Mouse (Mus musculus) cerebellum, postnatal 25 days (tissue): ENCODE results near the gene Ciz1.

Experiments used
- DNase-seq, 2 experiments: peaks; one replicate each; pipeline ENCODE4 v3.0.0; 2021; ENCODE audit warnings: mixed read lengths in 2 of 2

Gene Ciz1

DNA sequence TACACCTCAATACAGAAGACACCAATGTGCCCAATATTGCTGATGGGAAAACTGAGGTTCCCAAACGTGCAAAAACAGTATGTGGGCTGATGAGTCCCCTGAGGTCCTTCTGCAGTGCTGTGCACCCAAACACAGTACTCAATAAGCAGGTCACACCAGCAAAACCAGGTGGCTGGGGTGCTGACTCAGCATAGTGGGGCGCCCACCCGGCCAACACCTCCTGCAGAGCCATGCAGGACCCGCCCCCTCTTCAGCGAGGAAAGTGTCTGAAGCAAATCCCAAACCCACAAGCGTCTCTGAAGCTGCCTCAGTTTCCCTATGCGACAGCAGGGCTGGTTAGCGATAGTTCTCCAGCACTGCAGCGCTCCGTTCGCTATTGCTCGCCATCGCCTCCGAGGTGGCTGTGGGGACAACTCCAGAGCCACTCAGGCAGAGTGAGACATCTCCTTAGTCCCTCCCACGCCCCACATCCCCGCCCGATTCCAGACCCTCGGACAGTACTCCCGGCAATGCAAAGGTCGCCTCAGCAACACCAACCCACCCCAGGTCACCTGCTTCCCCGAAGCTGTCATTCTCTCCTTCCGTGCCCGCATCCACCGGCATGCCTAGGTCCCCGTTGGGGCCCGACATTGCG, 29.1 kb downstream of the Ciz1 start:
- DNase-seq = no peak

DNA sequence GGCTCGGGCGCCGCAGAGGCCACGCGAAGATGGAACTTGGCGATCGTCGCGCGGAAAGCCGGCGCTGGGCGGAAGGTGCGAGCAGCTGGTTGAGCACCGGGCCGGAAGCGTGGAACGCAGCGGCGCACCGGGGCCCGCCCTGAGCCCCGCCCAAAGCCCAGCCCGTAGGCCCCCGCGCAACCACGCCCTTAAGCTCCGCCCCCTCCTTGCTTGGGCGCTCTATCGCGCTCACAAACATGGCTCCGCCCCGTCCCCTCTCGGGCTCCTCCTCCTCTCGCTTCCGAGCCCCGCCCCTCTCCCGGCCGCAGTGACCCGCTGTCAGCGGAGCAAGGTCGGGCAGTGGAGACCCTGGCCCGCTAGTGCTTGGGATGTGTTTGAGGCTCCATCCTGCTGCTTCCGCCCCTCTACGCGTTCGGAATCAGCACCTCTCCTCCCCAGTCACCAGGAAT, 29.7 kb downstream of the Ciz1 start, which contains the start of gene 1110008P14Rik:
Gene 1110008P14Rik (minus strand): TSS at position 164 of the 449 bp plus-strand sequence.
- DNase-seq = peak; percentile 95 to 99

DNA sequence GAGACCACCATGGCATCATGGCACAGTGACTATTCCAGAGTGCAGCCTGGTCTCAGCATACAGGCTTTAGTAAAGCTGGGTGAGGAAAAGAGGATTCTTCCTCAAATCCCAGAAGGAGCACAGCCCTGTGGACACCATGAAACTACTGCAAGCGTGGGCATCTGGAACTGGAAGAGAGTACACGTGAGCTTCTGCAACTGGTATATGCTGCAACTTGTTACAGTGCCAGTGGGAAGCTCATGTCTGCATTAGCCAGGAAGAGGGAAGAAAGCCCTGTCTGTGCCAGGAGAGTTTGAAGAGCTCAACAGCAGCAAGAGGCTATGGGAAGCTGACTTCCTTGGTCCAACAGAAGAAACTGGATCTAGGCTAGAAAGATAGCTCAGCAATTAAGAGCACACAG, 30.6 kb downstream of the Ciz1 start:
- no peak for DNase-seq

DNA sequence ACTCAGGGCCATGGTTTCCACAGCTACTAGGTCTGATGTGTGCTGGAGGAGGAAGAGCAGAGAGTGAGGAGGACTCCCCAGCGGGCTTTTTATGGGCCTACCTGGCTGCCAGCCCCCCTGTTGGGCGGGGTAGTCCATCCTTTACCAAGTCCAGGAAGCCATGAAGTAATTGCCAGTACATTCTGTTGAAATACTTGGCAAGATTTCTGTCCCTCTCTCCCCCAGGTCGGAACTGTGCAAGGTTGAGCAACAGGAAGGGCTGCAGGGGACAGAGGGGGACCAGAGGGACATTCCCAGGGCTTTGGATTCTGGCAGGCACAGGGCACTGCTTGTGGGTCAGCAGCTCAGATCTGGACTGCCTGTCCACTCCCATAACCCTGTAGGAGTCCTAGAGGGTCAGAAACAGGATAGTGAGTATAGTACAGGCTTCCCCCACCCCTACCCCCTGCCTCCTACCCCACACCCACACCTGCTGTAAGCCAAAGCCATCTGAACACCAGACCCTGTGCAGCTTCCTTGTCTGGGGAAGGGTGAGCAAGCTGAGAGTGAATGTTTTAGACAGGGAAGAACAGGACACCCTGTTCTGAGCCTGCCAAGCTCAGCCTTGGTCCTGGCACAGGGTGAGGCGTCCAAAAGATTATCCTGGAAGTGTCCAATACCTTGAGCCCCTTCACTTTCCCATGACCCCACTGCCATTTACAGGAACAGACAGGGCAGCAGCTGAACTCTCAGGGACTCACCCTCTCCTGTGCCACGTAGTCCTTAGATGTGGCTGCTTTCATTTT, 35.8 kb downstream of the Ciz1 start, which contains the start of gene Lcn2:
Gene Lcn2 (minus strand): TSS at position 547 of the 785 bp plus-strand sequence.
- DNase-seq = no peak

DNA sequence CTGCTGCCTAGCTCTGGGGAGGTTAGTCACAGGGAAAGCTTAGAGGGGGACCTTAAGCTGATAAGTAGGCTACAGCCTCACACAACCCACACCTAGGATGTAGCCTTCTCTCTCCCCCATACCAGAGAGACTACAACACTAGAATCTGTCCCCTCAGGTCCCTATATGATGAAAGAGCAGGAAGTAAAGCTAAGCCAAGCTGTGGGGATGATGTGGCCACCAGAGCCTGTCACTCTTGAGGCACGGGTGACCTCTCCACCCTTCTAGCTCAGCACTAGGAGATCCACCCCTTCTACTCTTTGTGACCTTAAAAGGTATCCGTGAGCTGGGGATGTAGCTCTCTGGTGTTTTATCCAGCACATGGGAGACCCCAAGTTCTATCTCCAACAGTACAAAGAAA, 37.0 kb downstream of the Ciz1 start:
- DNase-seq = no peak

DNA sequence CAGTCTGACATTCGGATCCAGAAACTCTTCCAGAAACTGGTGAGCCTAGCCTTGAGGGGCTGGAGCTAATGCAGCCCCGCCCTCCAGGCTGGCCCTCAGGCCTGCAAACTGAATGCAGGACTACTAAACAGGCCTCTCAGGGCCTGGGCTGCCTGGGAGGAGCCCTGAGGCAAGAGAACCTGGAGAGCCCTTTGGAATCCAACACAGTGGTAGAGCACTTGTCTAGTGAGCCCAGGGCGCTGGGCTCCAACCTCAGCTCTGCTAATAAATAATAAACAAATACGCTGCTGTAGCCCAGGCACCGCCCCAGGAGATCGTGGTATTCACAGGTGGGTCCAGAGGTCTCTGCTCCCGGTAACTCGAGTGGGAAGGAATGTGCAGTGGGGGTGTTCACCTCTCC, 38.7 kb downstream of the Ciz1 start:
- DNase-seq = no peak

DNA sequence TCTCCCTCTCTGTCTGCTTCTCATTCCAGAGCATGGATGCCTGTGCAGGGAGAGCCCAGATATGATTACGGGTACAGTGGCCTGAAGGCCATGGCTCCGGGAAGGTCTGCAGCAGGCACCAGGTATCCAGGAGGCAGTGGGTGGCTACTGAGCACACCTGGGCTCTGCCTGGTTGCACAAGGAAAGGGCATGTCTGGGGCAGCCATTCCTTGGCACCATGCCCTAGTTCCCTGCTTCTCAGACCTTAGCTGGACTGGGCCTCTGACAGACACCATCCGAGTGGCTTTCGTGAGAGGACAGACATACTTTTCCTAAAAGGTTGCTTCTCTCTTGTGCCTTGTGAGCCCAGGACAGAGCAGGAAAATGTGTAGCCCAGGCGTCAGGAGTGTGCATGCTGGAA, 39.9 kb downstream of the Ciz1 start:
- peak in 1 of 2 experiments; percentile 35 for DNase-seq

DNA sequence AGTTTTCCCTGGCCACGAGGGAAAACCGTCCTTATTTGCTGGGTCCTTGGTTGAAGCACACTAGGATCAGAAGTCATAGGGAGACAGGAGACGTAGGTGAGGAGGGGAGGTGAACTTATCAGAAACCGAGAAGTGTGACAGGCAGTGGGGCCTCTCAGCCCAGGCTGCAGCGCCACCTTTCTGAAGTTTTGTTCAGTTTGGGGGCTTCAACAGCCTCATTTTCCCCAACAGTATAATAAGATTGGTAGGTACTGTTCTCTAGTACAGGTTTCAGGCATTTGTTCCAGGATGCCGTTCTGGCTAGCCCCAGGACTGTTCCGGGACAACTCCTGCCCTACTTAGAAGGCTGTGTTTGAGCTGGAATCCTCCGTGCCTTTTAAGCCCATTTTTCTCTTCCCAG, 42.8 kb downstream of the Ciz1 start:
- peak in 1 of 2 experiments; percentile 52 for DNase-seq

DNA sequence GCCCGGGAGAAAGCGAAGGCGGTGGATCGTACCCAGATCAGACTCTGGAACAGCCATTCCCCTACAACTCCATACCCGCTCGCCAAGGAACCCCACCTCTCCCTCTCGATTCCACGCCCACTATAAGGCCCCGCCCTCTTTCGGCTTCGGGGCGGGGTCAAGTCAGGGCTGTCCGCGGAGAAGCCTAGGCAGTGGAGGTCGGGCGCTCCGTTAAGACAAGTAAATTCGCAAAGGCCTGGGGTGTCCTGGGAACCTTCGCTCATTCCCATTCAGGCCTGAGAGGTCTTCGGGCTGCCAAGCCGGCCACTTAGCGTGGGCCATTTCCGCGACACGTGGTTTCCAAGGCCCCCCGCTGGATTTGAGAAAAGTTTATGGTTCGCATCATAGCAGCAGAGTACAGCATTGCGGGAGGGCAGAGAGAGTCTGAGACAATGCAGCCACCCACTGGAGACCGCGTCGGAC, 43.4 kb downstream of the Ciz1 start, which contains the start of gene Ptges2:
Gene Ptges2 (plus strand): TSS at position 413 of the 462 bp plus-strand sequence.
- DNase-seq = peak; percentile 93 to 95

DNA sequence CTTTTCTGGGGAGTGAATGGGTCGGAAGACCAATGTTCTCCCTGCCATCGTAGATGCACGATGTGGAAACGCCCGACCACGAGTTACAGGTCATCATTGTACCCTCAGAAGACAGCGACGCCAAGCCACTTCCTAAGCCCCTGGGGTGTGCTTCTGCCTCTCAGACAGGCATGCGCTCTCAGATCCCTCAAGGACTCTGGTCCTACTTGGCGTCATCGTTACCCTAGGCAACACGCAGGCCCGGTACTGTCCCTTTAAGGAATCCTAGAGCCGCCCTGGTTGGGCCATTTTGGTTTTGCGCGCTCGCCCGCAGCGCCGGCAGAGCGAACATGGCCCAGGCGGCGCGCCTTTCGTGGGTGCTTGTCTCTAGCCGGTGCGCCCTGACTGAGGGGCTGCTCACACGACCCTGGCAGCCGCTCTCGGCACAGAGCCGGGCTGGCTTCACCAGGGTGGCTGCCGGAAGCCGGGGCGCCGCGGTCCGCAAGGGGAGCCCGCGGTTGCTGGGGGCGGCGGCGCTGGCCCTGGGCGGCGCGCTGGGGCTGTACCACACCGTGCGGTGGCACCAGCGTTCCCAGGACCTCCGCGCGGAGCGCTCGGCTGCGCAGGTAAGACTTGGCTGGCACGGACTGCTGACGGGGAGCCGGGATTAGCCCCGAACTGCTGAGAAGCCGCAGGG, 44.0 kb downstream of the Ciz1 start:
- peak; percentile 91 to 93 for DNase-seq

DNA sequence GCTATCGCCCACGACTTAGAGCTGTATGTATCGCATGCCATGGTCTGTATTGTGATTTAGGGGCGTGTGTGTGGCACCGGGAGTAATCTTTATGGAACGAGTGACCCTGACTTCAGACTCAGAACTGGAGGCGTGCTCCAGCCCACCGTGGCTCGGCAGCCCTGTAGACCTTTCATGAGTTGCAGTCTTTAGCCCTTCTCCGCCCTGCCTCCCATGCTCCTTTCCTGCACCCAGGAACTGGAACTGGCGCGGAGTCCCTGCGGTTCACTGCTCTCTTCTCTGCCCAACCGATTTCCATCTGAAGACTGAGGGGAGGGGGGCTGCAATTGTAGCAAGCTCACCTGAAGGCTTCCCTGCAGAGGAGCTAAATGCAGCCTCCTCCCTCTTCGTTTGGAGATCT, 44.6 kb downstream of the Ciz1 start:
- DNase-seq = peak in 1 of 2 experiments; percentile 38

DNA sequence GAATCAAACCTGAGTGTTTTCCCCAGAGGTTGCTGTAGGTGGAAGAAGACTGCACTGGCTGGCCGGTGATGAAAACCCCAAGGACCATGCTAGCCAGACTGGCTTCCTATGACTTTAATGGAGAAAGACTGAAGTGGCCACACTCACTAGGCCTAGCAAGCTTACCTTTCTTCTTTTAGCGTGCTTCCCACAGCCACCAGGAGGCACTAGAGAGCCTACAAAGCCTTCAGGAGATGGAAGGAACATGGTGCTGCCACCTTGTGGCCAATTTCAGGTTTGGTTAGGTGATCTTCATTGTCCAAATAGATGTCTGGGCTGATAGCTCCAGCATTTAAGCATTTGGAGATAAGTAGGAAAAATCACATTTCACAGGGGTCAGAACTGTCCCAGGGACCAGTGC, 52.5 kb downstream of the Ciz1 start:
- DNase-seq = peak; percentile 95 to 97

DNA sequence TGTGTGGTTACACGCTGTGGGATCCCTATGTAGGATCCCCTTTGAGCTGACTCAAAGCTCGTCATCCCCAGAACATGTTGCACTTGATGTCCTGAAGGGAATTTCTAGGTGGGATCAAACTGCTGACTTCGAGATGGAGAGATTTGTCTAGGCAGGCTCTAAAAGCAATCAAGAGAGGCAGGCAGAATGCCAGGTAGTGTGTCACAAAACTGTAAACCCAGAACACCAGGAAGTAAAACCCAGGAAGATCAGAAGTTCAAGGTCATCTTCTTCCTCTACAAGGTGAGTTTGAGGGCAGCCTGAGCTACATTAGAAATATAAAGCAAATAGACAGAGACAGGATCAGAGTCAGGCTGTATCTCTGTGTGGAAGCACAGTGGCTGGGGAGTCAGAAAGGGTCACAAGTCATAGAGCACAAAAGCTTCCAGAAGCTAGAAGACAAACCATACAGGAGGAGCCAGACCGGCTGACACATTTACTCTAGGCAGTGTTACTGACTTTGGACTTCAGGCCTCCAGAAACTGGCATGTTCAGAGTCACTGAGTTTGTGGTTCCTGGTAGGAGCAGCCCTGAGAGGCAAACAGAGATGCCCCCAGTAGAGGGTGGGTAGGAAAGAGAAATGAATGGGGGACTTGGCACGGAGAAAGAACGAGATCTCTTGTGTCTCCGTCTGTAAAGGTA, 55.2 kb downstream of the Ciz1 start:
- DNase-seq = no peak

DNA sequence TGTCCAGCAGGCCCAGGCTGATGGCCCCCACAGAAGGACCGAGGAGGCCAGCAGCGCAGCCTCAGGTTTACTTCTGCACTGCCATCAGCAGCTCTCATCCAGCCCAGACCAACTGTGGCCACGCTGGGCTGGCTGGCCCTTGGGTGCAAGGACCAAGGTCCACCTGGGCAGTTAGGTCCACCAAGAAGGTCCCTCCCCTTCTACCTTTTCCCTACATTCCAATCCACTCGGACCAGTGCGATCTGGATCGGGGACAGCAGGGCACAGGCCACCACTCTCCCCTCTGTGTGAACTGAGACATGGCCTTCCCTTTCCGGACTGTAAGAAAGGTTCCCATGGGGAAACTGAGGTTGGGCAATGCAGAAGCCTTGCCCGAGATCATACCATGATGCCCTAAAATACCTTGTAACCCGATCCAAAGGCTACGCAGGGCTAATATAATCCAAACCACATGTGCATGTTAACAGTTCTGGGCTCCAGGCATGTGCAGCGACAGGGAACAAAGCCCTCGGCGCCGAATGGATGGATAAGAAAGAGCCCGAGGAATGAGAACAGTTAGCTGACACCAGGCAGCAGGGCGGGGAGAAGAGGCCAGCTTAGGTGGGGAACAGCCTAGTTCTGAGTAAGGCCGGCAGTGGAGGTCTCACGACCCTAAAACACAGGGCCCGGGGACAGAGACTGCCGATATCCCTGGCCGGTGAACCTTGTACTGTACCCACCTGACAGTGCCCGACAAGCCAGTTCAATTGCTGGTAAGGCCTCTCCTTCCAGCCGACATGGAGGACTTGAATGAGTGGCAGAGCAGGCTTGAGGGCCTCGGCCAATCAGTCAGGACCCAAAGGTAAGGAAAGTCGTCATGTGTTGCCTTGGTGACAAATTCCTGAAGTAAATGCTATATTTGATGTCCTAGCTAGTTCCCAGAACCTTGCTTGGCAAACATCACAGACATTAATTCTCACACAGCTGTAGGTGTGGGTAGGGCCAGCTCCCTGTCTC, 56.6 kb downstream of the Ciz1 start:
- DNase-seq = no peak

DNA sequence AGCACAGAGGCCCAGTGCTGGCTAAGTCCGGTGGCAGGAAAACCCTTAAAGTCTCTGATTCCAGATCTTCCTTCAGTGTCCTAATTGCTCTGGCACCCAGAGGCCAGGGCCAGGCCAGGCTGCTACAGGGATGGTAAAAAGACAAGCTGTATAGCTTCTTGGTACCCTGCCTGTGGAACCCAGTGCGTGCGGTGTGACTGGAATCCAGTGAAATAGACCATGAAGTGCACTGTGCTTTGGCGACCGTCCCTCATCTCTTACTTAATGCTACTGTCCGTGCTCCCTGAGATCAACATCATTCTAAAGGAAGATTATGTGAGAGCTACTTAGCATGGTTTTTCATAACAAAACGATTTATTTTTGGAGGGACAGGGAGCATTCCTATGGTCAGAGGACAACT, 59.3 kb downstream of the Ciz1 start:
- no peak for DNase-seq

DNA sequence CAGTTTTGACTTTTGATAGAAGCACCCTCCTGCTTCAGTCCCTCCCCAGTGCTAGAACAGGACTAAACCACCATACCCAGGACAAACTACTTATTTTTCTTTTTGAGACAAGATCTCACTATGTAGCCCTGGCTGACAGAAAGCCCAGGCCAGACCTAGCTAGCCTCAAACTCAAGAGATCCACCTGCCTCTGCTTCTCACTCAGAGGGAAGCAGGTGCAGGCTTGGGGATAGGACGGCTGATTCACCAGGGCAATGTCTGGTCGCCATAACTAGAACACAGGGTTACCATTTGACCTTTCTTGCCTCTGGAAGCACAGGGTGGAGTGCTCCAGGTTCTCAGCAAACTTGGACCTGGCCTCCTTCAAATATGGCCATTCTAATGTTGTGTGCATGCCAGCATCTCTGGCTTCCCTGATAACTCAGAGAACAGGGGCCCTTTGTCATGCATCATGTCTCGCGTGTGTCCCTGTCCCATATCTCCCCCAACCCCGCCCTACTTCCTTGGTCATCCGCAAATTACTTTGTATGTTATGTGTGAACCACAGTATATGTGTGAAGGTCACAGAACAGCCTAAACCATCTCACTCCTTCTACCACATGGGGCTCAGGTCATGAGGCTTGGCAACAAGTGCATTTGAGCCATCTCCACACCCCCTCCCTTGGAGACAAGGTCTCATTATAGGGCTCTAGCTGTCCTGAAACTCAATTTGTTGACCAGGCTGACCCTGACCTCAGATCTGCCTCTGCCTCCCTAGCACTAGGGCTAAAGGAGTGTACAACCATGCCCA, 60.8 kb downstream of the Ciz1 start:
- DNase-seq = no peak

DNA sequence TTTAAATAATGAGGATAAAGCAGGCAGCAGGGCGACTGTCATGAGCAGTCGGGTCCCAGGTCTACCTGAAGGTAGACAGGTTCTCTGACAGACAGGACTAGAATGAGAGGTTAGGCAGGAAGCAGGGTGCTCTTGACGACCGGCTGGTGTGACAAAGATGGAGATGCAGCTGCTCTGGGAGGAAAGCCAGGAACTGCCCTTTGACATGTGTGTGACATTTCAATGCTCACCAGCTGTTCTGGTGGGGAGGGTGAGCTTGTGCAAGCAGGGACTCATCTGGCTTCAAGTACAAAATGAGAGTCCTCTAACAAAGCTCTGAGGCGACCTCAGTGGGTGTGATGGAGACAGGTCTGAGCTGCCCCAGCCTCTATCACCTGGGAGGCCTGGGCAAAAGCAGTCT, 61.8 kb downstream of the Ciz1 start:
- no peak for DNase-seq

DNA sequence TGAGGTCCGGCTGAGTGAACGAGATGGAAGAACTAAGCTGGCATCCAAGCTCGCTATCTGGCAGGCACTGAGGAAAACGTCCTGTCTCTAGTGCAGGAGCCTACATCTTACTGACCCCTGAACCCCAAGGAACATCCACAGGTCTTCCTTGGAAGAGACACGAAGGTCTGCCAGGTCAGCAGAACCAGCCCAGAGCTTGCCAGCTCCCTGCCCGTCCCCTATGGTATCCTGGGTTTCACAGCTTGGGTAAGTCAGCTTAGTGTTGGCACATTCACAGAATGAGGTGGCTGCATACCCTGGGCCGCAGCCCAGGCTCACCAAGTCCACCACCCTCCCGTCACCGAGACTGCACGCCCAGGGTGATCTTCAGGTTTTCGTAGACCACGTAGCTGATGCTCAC, 63.7 kb downstream of the Ciz1 start:
- no peak for DNase-seq

DNA sequence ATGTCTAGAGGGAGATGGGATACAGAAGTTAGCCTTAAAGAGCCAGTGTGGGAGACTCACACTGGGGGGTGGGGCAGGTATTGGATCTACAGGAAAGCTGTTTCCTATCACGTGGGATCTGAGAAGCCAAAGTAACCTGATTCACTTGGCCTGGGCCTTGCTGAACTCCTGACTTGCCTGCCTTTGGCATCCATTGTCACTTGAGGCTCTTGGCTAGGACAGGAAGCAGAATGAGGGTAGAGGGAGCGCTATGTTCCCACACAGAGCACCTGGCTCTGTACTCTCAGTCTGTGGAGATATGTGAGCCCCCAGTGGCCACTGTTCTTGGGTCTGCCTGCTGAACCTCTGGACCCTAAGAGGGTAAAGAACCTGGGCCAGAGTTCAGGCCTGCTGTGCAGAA, 64.4 kb downstream of the Ciz1 start:
- DNase-seq = no peak

DNA sequence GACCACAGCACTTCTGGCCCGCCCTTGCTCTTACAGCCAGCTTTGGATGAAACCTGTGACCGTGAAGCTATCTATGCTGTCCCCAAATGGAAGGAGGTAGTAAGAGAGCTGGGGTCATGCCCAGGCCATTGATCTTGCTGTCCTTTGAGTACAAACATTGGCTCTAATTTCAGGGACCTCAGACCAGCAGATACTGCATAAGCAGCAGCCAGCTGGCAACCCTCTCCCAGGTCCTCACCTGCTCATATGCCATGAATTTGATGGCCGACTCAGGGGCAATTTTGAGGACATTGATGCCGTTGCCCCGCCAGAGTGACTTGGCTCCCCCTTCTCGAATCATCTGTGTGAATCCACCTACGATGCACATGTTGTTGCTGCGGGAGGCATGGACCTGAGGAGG, 65.4 kb downstream of the Ciz1 start:
- DNase-seq = no peak
